Mouse (Mus musculus) liver, postnatal 0 days (tissue): ENCODE measurements at regions not wholly inside any gene's neighbourhood (a gene's known extent, or its start where the extent isn't known, plus 50 kb on each side); places are given as distances from the start of the nearest gene placed in this dataset.
A peak's percentile ranks its signal among the peaks of the same experiment; 100 is the strongest.

Experiments
- ATAC-seq: fragments of 200-750 bp; cut with Nextera tagmentation; 2 replicates; pipeline ENCODE4 v1.8.0; 2017; ENCODE audit warnings: mild to moderate bottlenecking, moderate library complexity
- DNase-seq: peaks from one replicate; pipeline ENCODE4 v3.0.0-alpha.2; 2016
- H3K27ac ChIP-seq: fragments of 300-500 bp; sonication (generic); 2 replicates; pipeline ENCODE4 v1.5.1; 2014; ENCODE audit warnings: antibody characterized with exemption, moderate library complexity, mild to moderate bottlenecking, low read depth
- H3K27me3 ChIP-seq: fragments of 300-500 bp; sonication (generic); 2 replicates; pipeline ENCODE4 v1.6.1; 2014; ENCODE audit warnings: low read length, control low read depth, mixed read lengths; ENCODE audit not compliant: insufficient read depth
- H3K36me3 ChIP-seq: fragments of 300-500 bp; sonication (generic); replicated peaks from 2 replicates; pipeline ENCODE4 v1.6.1; 2014; ENCODE audit warnings: mild to moderate bottlenecking, control low read depth, low read length, moderate library complexity, mixed read lengths; ENCODE audit not compliant: insufficient read depth
- H3K4me1 ChIP-seq: fragments of 300-500 bp; sonication (generic); 2 replicates; pipeline ENCODE4 v1.6.1; 2014; ENCODE audit warnings: antibody characterized with exemption, mild to moderate bottlenecking, control low read depth; ENCODE audit not compliant: insufficient read depth
- H3K4me2 ChIP-seq: fragments of 300-500 bp; sonication (generic); 2 replicates; pipeline ENCODE4 v1.6.1; 2014; ENCODE audit warnings: low read depth, mild to moderate bottlenecking, low read length, moderate library complexity, mixed read lengths
- H3K4me3 ChIP-seq: fragments of 300-500 bp; sonication (generic); 2 replicates; pipeline ENCODE4 v1.5.1; 2014; ENCODE audit warnings: low read depth, low read length
- H3K9ac ChIP-seq: fragments of 300-500 bp; sonication (generic); replicated peaks from 2 replicates; pipeline ENCODE4 v1.6.1; 2014; ENCODE audit warnings: mild to moderate bottlenecking, moderate library complexity
- H3K9me3 ChIP-seq: fragments of 300-500 bp; sonication (generic); 2 replicates; pipeline ENCODE4 v1.6.1; 2016; ENCODE audit warnings: mild to moderate bottlenecking, control low read depth, low read length, mixed read lengths
- CTCF ChIP-seq: sonication (generic); IDR thresholded peaks from 2 replicates; pipeline ENCODE4 v1.5.1; 2016; ENCODE audit warnings: antibody characterized with exemption, low read depth
- EP300 ChIP-seq: IDR thresholded peaks from 2 replicates; pipeline ENCODE4 v1.6.1; 2016; ENCODE audit warnings: antibody characterized with exemption, low read depth, mild to moderate bottlenecking
- WGBS: fragments of 180-500 bp; shearing (Covaris S2); extraction: QIAGEN DNeasy Blood & Tissue Kit; methylation state at CpG from one replicate; pipeline ENCODE4 v1.1.7; 2014; ENCODE audit not compliant: insufficient replicate concordance; 5-methylcytosine and 5-hydroxymethylcytosine counted together

DNA sequence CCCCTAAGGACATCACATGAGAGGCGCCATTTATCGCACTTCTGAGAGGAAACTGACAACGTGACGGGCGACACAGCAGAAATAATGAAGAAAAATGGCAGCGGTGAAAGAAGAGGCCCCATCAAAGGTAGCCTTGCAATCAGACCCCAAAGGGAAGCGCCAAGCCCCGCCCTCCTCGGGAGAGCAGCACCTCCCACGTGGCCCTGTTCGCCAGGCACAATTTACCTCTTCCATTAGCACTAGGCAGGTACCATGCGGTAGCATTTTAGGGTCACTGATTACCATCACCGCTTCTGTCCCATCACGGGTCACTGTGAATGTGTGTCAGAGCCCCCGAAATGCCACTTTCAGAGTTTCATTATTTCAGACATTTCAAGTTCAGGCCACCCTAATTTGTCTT lies 69.7 kb upstream of the Cadm1 start:
- WGBS = 76% methylated on average over 15 of the region's 15 CpGs
- Histone ChIP-seq H3K9me3 (no peaks in the 10 kb centered on the region; the same call in 1 of the 2 replicates), H3K27me3 (no peaks in the 10 kb centered on the region), H3K27ac (no peak overlapping the region), H3K36me3 (no peaks in the 10 kb centered on the region), H3K4me1 (no peaks in the 10 kb centered on the region), H3K4me3 (no peak overlapping the region), H3K4me2 (no peak overlapping the region), H3K9ac (no peak overlapping the region)
- ATAC-seq (no peak), DNase-seq (no peak)
- no peak for TF ChIP-seq EP300
- no peak for TF ChIP-seq CTCF

DNA sequence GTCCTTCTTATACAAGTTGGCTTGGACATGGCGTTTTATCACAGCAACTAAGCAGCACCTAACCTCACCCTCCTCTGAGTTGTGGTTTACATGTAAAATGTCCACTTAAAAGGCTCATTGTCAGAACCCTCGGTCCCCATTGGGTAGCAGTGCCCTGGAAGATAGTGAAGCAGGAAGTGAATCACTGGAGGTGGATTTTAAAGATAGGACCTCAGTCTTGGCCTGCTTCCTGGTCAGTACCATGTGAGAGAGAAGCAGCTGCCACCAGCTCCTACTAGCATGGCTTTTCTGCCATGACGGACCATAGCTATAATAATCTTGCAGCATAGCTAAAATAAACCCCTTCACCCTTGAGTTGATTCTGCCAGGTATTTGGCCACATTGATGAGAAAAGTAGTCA lies 68.1 kb upstream of the Cadm1 start:
- no peaks in the 10 kb centered on the region for H3K4me1 ChIP-seq
- ATAC-seq = no peak
- H3K27ac ChIP-seq = no peak overlapping the region
- no peak for DNase-seq
- no peak for TF ChIP-seq CTCF
- TF ChIP-seq EP300 = no peak
- WGBS = 60% methylated on average over 3 of the region's 3 CpGs
- no peak overlapping the region for H3K9ac ChIP-seq
- no peaks in the 10 kb centered on the region for H3K9me3 ChIP-seq
- H3K4me2 ChIP-seq = no peak overlapping the region
- H3K36me3 ChIP-seq = no peaks in the 10 kb centered on the region
- no peak overlapping the region for H3K4me3 ChIP-seq
- no peaks in the 10 kb centered on the region for H3K27me3 ChIP-seq

DNA sequence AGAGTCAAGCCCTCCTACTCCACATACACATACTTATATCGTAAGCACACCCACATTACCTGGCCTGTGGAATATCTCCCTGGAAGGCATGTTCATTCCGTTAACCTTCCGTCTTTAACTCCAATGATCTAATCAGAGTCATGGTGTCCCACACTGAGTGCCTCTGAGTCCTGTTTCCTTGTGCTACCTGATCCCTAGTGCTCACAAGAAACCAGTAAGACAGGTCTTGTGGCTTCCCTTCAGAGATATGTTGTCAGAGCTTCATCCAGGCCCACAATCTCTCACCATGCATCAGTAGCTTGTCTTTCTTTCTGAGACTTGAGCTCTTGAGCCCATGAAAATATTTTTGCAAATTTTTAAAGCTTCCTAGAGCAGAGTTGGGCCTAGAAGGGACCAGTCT lies 63.2 kb upstream of the Cadm1 start:
- no peak overlapping the region for H3K27ac ChIP-seq
- no peaks in the 10 kb centered on the region for H3K27me3 ChIP-seq
- no peaks in the 10 kb centered on the region for H3K36me3 ChIP-seq
- no peak overlapping the region for H3K4me2 ChIP-seq
- DNase-seq (no peak), ATAC-seq (no peak)
- no peak overlapping the region for H3K4me3 ChIP-seq
- H3K9ac ChIP-seq = no peak overlapping the region
- WGBS = 79% methylated on average over 3 of the region's 3 CpGs
- no peak for TF ChIP-seq CTCF
- no peak for TF ChIP-seq EP300
- no peaks in the 10 kb centered on the region for H3K4me1 ChIP-seq
- no peaks in the 10 kb centered on the region for H3K9me3 ChIP-seq

DNA sequence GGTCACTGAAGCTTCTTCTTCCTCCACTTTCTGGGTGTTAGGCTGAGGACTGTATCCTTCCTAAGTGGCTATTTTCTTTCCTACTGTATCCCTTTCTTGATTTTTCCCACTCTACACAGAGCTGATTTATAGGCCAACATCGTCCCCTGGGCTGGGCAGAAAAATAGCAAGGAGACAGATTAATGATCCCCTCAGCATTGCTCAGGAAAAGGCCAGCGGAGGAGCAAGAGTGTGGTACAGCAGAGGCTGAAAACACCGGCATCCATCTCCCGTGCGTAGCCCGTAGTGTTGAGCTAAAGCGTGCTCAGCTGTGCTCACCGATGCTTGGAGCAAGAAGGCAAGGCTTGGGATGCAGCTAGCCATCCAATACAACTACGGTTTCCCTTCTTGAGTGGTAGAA lies 62.2 kb upstream of the Cadm1 start:
- H3K27ac ChIP-seq = no peak overlapping the region
- no peak overlapping the region for H3K9ac ChIP-seq
- no peaks in the 10 kb centered on the region for H3K9me3 ChIP-seq
- ATAC-seq = no peak
- WGBS = 84% methylated on average over 9 of the region's 9 CpGs
- H3K4me1 ChIP-seq = no peaks in the 10 kb centered on the region
- no peak overlapping the region for H3K4me3 ChIP-seq
- H3K4me2 ChIP-seq = no peak overlapping the region
- H3K27me3 ChIP-seq = no peaks in the 10 kb centered on the region
- H3K36me3 ChIP-seq = no peaks in the 10 kb centered on the region
- DNase-seq = no peak
- TF ChIP-seq EP300 = no peak

DNA sequence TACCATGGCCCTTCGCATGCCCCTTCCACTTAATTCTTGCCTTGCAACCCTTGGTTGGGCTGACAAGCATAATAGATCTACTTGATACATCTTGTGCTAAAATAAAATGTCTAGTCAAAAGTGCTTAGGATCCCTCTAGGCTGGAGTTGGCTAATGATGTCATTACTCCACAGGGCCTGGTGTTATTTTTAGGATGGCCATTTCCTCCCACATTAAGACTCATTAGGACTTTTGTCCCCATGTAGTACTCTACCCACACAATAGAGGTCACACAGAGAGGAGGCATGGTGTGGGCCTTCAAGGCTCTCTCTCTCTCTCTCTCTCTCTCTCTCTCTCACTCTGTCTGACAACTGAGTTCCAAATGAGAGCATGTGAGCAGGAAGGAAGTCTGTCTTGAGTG lies 60.4 kb upstream of the Cadm1 start:
- no peak for DNase-seq

DNA sequence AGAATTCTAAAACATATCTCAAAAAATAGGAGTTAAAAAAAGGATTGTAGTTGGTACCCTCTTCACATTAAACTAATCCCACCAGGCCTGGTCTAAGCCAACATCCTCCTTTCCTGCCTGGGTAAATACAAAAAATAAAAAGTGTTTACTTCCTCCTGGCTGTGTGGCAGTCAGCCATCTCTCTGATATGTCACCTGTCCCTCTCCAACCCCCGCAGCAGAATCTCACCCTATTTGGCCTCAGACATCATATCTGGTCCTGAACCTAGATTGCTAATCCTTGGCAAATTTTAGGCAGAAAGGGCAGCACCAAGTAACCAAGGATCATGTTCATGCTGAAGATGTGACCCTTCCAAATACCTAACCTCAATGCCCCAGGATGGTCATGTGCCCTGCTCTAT lies 59.2 kb upstream of the Cadm1 start:
- TF ChIP-seq CTCF = no peak
- no peak for TF ChIP-seq EP300
- ATAC-seq = no peak
- Histone ChIP-seq H3K4me2 (no peak overlapping the region), H3K9ac (no peak overlapping the region), H3K36me3 (no peaks in the 10 kb centered on the region), H3K27me3 (no peaks in the 10 kb centered on the region), H3K27ac (no peak overlapping the region), H3K9me3 (no peaks in the 10 kb centered on the region), H3K4me1 (no peaks in the 10 kb centered on the region), H3K4me3 (no peak overlapping the region)
- WGBS = 46% methylated on average over 1 of the region's 1 CpGs
- DNase-seq = no peak

More for the DNA sequence above, 60.4 kb upstream of the Cadm1 start:
- Histone ChIP-seq H3K27ac (no peak overlapping the region), H3K4me2 (no peak overlapping the region), H3K4me3 (no peak overlapping the region), H3K36me3 (no peaks in the 10 kb centered on the region), H3K27me3 (no peaks in the 10 kb centered on the region), H3K9ac (no peak overlapping the region), H3K9me3 (no peaks in the 10 kb centered on the region), H3K4me1 (no peaks in the 10 kb centered on the region)
- WGBS = 74% methylated on average over 1 of the region's 1 CpGs
- ATAC-seq = no peak
- TF ChIP-seq CTCF (no peak), EP300 (no peak)

DNA sequence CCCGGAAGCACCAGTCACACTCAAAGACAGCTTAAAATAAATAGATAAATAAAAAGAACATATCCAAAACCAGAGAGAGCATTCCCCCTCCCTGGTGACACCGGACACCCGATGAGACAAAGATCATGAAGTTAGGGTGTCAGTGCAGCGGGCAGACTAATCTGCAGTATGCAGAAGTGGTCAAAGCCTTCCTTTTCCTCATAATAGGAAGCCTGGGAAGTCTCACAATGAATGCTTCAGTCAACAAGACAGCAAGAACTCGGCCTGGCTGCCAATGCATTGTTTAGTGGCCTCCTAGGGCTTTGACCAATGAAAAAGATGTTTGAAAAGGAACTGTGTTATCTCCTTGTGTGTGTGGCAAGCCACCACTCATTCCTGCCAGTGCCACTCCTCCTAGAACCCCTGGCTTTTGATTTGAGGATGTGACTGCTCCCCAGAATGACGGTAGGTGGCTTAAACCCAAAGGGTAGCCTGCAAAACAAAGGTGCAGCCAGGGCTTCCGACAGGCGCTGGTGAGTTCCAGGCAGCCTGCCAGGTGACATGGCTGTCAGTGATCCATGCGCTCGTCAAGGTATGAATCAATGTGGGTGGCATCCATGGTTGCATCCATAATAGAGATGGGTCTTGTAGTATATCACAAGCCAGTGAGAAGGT lies 58.1 kb upstream of the Cadm1 start:
- Histone ChIP-seq H3K4me2 (no peak overlapping the region), H3K4me1 (no peaks in the 10 kb centered on the region), H3K27me3 (no peaks in the 10 kb centered on the region), H3K9me3 (no peaks in the 10 kb centered on the region), H3K27ac (no peak overlapping the region), H3K4me3 (no peak overlapping the region), H3K9ac (no peak overlapping the region), H3K36me3 (no peaks in the 10 kb centered on the region)
- DNase-seq (peak; percentile 20), ATAC-seq (no peak)
- TF ChIP-seq EP300 (no peak), CTCF (no peak)
- 36% methylated on average over 10 of the region's 10 CpGs for WGBS
